Mouse (Mus musculus) naive thymus-derived CD4-positive, alpha-beta T cell, adult 2 months (primary cell): ENCODE data around the gene Prnp.
A peak's percentile ranks its signal among the peaks of the same experiment; 100 is the strongest.

Source experiments
- DNase-seq: peaks from one replicate; pipeline ENCODE4 v3.0.0-alpha.2; 2011; ENCODE audit warnings: low read depth

Gene Prnp

GRCm38 (mm10) chr2:131906846-131907245 lies 2.9 kb upstream of the Prnp start:
- DNase-seq: no peak

- no peak for DNase-seq
Measured at GRCm38 (mm10) chr2:131907311-131907710, 2.4 kb upstream of the Prnp start.

- no peak for DNase-seq
Measured at GRCm38 (mm10) chr2:131908351-131908861, 1.3 kb upstream of the Prnp start.

DNA sequence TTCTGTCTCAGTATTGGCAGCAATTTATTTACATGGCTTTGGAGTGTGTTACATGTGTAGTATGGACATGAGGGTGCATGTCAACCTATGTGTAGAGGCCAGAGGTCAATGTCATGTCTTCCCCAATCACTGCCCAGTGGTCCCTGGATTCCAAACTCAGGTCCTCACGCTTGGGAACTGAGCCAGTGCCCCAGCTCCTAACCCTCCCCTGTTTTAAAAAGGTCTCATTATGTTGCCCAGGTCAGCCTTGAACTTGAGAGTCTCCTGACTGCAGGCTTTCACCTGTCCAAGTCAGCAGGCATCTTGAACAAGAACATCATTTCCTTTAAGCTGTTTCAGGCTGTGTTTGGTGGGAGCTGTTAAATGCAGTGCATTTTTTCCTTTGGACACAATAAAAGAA lies 822 bp upstream of the Prnp start:
- DNase-seq: no peak

- no peak for DNase-seq
Measured at GRCm38 (mm10) chr2:131910847-131911246, 1.1 kb downstream of the Prnp start.

GRCm38 (mm10) chr2:131911341-131911740 lies 1.6 kb downstream of the Prnp start:
- no peak for DNase-seq

DNA sequence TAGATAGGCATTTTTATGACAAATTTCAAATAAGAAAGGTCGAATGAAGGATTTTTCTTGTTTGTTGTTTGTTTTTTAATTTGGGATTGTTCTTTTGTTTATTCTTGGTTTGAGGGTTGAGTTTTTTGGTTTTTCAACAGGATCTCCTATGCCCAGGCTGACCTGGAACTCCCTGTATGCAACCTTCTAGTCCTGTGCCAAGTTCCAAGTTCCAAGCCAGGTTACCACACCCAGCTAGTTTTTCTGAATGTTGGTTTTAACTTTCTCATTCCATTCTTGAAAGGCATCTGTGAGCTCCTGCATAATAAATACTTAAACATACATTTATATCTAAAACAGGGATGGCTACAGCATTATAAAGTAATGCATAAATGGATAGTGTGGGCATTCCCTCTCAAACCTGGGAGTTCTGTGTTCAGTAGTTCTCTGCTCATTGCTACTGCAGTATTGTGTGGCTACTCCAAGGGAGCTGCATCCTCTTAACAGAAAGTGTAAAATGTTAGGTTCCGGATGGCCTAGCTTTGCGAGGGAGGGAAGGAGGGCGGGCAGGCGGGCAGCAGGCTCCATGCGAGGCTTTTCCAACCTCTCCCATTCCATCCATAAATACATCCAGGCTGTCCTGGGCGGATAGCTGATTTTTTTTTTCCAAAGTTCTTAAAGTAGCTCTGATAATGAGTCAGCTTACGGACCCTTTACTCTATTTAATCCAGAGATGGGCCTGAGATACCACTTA lies 3.0 kb downstream of the Prnp start:
- no peak for DNase-seq

GRCm38 (mm10) chr2:131932275-131932902 lies 22.7 kb downstream of the Prnp start:
- DNase-seq: no peak

DNA sequence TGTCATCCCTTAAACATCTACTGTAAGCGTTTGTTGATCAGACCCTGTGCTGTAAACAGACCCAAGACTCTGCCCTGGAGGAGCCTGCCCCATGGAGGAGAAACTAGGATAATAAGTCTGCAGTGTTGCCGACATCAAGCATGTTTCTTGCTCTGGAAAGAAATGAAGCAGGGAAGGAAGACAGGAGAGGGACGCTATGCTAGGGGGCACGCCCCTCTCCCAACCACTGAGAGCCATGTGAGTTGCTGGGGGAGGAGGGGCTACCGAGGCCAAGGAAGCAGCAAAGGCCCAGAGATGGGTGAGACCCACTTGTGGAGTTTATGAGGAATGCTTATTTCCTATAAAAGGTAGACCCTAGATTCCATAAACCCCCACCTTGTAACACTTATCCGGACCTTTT lies 23.3 kb downstream of the Prnp start:
- no peak for DNase-seq

DNA sequence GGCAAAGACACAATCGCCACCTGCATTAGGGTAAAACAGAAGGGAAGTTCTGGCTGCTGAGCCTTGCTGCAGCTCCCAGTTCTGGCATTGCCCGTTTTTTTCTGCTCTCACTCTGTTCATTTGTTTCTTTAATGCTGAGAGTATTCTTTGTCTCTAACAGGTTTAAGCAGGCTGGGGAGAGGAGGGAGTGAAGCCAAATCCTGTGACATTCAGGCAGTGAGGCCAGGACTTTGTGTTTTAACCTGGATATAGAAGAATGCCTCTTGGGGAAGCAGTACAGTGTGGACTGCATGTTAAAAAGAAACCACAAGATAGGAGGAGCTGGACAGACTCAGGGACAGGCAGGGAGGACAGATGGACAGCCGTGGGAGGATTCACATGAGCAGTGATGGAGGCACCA lies 23.9 kb downstream of the Prnp start:
- no peak for DNase-seq

DNA sequence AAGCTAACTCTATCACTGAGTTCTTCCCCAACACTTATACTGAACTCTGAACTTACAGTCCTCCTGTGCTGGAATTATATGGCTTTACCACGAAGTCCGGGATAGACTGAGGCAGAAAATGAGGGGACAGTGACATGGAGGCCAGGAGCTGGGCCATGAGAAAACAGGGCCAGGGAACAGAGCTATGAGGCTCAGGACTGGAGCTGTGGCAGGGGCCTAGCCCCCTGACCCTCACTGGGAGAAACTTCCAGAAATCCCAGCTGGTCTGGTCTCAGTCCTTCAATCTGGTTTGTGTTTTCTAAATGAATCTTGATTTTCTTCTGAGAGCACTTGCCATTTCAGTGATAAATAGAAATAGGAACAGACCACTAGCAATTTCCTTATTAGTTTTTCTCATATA lies 24.5 kb downstream of the Prnp start:
- DNase-seq: no peak

GRCm38 (mm10) chr2:131935390-131936105 lies 25.8 kb downstream of the Prnp start:
- no peak for DNase-seq

DNA sequence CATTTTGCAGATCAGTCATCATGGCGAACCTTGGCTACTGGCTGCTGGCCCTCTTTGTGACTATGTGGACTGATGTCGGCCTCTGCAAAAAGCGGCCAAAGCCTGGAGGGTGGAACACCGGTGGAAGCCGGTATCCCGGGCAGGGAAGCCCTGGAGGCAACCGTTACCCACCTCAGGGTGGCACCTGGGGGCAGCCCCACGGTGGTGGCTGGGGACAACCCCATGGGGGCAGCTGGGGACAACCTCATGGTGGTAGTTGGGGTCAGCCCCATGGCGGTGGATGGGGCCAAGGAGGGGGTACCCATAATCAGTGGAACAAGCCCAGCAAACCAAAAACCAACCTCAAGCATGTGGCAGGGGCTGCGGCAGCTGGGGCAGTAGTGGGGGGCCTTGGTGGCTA lies 26.7 kb downstream of the Prnp start:
- DNase-seq: no peak

DNA sequence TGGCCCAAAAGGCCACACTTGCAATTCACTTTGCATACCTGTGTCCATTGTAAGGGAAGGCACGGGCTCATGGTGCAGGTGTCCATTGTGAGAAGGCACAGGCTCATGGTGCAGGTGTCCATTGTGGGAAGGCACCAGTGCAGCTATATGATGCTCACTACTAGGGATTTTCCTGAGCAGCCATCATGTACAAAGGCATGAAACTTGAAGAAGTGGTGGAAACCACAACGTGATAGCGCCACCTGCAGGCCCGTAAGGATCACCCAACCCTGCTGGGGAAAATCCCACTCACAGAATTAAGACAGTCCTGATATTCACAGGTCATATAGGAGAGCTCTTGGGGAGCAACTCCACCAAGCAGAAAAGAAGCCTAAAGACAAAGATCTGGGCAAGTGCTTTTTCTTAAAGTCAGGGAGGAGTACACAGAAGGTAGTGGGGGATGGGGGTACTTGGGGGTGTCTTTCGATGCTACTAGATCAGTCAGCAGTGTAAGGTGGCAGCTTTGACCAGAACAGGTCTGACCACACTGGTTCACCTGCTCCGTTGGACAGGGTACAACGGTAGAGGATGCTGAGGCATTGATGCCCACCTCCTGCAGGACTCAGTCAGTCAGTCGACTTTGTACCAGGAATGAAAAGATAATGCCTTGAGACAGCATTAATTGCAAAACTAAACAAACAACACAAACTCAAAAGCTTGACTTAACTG lies 29.8 kb downstream of the Prnp start:
- peak; percentile 77 for DNase-seq

- no peak for DNase-seq
Measured at GRCm38 (mm10) chr2:131940506-131940905, 30.8 kb downstream of the Prnp start.

GRCm38 (mm10) chr2:131941501-131941900 lies 31.8 kb downstream of the Prnp start:
- DNase-seq: no peak

GRCm38 (mm10) chr2:131944370-131944769 lies 34.6 kb downstream of the Prnp start:
- no peak for DNase-seq

GRCm38 (mm10) chr2:131945225-131945624 lies 35.5 kb downstream of the Prnp start:
- DNase-seq: no peak

DNA sequence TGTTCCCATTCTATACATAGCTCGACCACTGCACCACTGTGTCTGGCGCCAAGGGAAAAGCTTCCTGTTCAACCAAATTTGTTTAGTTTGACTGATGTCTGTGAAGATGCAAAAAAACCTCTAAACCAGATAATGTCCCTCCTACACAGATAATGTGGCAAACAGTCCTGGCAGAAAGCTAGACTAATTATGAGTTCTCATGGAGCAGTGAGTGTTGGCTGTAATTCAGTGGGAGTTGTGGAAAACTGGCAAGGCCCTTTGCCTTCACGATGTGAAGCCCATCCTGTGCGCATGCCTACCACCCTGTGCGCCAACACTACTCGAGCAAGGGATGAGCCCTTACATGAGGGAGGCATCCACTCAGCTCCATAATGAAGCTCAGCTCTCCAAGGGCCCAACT lies 36.0 kb downstream of the Prnp start:
- DNase-seq: no peak

- no peak for DNase-seq
Measured at GRCm38 (mm10) chr2:131946351-131946750, 36.6 kb downstream of the Prnp start.

DNA sequence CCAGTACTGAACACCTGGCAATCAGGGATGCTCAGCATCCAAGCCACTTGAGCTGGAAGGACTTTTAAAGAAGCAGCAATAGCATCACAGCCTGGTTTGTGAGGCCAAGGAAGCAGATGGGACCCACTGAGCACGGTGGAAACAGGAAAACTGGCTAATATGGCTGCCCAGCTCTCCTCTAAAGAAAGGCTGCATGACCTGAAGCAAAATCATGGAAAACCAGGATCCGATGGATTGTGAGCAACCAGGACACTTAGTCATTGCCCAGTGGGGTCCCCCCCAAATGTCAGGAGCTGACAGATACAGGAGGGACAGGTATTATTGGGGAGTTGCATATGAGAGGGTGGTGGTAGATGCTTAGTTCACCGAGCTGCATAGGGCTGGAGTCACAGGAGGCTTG lies 38.4 kb downstream of the Prnp start:
- no peak for DNase-seq

- no peak for DNase-seq
Measured at GRCm38 (mm10) chr2:131948916-131949639, 39.4 kb downstream of the Prnp start.
